Mouse (Mus musculus) olfactory bulb, adult 2 months (tissue): ENCODE data around the gene Rab1b. TPM values are rescaled to one million over a fixed set of nuclear protein-coding genes. Genes with fewer than 3 reads are reported as not detected.

Experiments used
- H3K27ac ChIP-seq: fragments of 200-500 bp; 2 replicates; pipeline ENCODE4 v1.5.1; 2012; ENCODE audit warnings: low read depth, low read length; ENCODE audit not compliant: insufficient read depth
- H3K4me1 ChIP-seq: fragments of 200-500 bp; 2 replicates; pipeline ENCODE4 v1.6.1; 2012; ENCODE audit warnings: low read length; ENCODE audit not compliant: control insufficient read depth, insufficient read depth
- H3K4me3 ChIP-seq: fragments of 200-500 bp; 2 replicates; pipeline ENCODE4 v1.5.1; 2012; ENCODE audit warnings: mild to moderate bottlenecking, low read depth, low read length, moderate library complexity; ENCODE audit not compliant: insufficient read depth
- CTCF ChIP-seq: fragments of 200-500 bp; IDR thresholded peaks from 2 replicates; pipeline ENCODE4 v1.5.1; 2012; ENCODE audit warnings: low read depth, mild to moderate bottlenecking, low read length, moderate library complexity; ENCODE audit not compliant: insufficient read depth
- POLR2A ChIP-seq: fragments of 200-500 bp; IDR thresholded peaks from 2 replicates; pipeline ENCODE4 v1.6.1; 2012; ENCODE audit warnings: mild to moderate bottlenecking, low read depth, low read length, moderate library complexity; ENCODE audit not compliant: insufficient read depth
- WGBS: fragments of 180-500 bp; shearing (Covaris S2); methylation state at CpG from one replicate; pipeline ENCODE4 v1.1.7; 2018; 5-methylcytosine and 5-hydroxymethylcytosine counted together
- polyA plus RNA-seq: library from polyadenylated mRNA; stranded (reverse); fragments of >200 nt; gene quantifications from 2 replicates; pipeline ENCODE4 v1.2.4, GENCODE M21; 2012; ENCODE audit warnings: low replicate concordance; ENCODE audit not compliant: missing spikeins, insufficient read depth, insufficient read length

Rab1b gene
- polyA plus RNA-seq, 1 experiment = not detected

GRCm38 (mm10) chr19:5106074-5106473 is 798 bp downstream of the Rab1b start:
- Histone ChIP-seq H3K4me1 (peaks cover 23% of the 10 kb centered on the region), H3K27ac (peak overlapping the region; percentile 99), H3K4me3 (peak overlapping the region; percentile 84)
- TF ChIP-seq CTCF (no peak), POLR2A (no peak)
- 2% methylated on average over 9 of the region's 9 CpGs for WGBS

GRCm38 (mm10) chr19:5098363-5099143 is 8.3 kb downstream of the Rab1b start, which contains the start of gene Cnih2:
Gene Cnih2, minus strand, starts transcription at chr19:5098521.
- H3K27ac ChIP-seq = peak within 1 kb of the TSS; percentile 71
- peak within 1 kb of the TSS; percentile 94 for H3K4me3 ChIP-seq
- no peak for TF ChIP-seq CTCF
- TF ChIP-seq POLR2A = peak; percentile 31; the same call in 1 of the 2 replicates
- WGBS = 3% methylated on average over 41 of the region's 48 CpGs
- peaks cover 45% of the 10 kb centered on the region for H3K4me1 ChIP-seq

- H3K4me1 ChIP-seq = peaks cover 53% of the 10 kb centered on the region
- H3K4me3 ChIP-seq = peak overlapping the region; percentile 94
- 3% methylated on average over 31 of the region's 31 CpGs for WGBS
- peak overlapping the region; percentile 71 for H3K27ac ChIP-seq
- TF ChIP-seq POLR2A (no peak), CTCF (no peak)
Measured at GRCm38 (mm10) chr19:5097521-5098362, 9.1 kb downstream of the Rab1b start.

GRCm38 (mm10) chr19:5095887-5096474 is 10.9 kb downstream of the Rab1b start:
- 3% methylated on average over 9 of the region's 9 CpGs for WGBS
- peaks cover 53% of the 10 kb centered on the region for H3K4me1 ChIP-seq
- H3K4me3 ChIP-seq = peak overlapping the region; percentile 94
- TF ChIP-seq CTCF (no peak), POLR2A (no peak)
- H3K27ac ChIP-seq = peak overlapping the region; percentile 50

GRCm38 (mm10) chr19:5094746-5095417 is 12.0 kb downstream of the Rab1b start:
- peaks cover 49% of the 10 kb centered on the region for H3K4me1 ChIP-seq
- 12% methylated on average over 11 of the region's 11 CpGs for WGBS

GRCm38 (mm10) chr19:5094243-5094632 is 12.6 kb downstream of the Rab1b start:
- WGBS = 1% methylated on average over 21 of the region's 21 CpGs
- H3K4me1 ChIP-seq = peaks cover 45% of the 10 kb centered on the region

More at GRCm38 (mm10) chr19:5094746-5095417, 12.0 kb downstream of the Rab1b start:
- Histone ChIP-seq H3K4me3 (peak overlapping the region; percentile 46), H3K27ac (peak overlapping the region; percentile 50)
- TF ChIP-seq CTCF (no peak), POLR2A (no peak)

GRCm38 (mm10) chr19:5093481-5094242 is 13.2 kb downstream of the Rab1b start:
- WGBS = 62% methylated on average over 12 of the region's 12 CpGs
- Histone ChIP-seq H3K4me3 (peak overlapping the region; percentile 14; the same call in 1 of the 2 replicates), H3K27ac (peak overlapping the region; percentile 29), H3K4me1 (peaks cover 40% of the 10 kb centered on the region)
- TF ChIP-seq POLR2A = no peak
- no peak for TF ChIP-seq CTCF

More at GRCm38 (mm10) chr19:5094243-5094632, 12.6 kb downstream of the Rab1b start:
- Histone ChIP-seq H3K27ac (peak overlapping the region; percentile 50), H3K4me3 (peak overlapping the region; percentile 46)
- peak; percentile 71 for TF ChIP-seq CTCF
- TF ChIP-seq POLR2A = no peak

- 82% methylated on average over 10 of the region's 10 CpGs for WGBS
- H3K4me3 ChIP-seq = no peak overlapping the region
- H3K4me1 ChIP-seq = peaks cover 45% of the 10 kb centered on the region
- TF ChIP-seq CTCF = no peak
- 0 out of 2 replicates have a peak, but pooled peaks have one; percentile 7 for TF ChIP-seq POLR2A
- H3K27ac ChIP-seq = no peak overlapping the region
Measured at GRCm38 (mm10) chr19:5092083-5092482, 14.8 kb downstream of the Rab1b start.
